Mouse (Mus musculus): ENCODE results near the gene Kif14.

GRCm38 (mm10) chr1:136571530-136571929, 105.4 kb downstream of the Kif14 start:
- no peak for TF ChIP-seq CTCF (IDR thresholded peaks at IDR 0.05; ENCODE audit: borderline replicate concordance, control insufficient read depth, extremely low read depth, insufficient read depth, low read length, poor library complexity)
- TF ChIP-seq POLR2A (IDR thresholded peaks at IDR 0.05; ENCODE audit: control insufficient read depth, extremely low read depth, insufficient read depth, low read length, poor library complexity), result no peak

Data from thymus, adult 2 months (tissue).